8 mouse cellular contexts compared by ENCODE assay signal in the genomic region with DNA sequence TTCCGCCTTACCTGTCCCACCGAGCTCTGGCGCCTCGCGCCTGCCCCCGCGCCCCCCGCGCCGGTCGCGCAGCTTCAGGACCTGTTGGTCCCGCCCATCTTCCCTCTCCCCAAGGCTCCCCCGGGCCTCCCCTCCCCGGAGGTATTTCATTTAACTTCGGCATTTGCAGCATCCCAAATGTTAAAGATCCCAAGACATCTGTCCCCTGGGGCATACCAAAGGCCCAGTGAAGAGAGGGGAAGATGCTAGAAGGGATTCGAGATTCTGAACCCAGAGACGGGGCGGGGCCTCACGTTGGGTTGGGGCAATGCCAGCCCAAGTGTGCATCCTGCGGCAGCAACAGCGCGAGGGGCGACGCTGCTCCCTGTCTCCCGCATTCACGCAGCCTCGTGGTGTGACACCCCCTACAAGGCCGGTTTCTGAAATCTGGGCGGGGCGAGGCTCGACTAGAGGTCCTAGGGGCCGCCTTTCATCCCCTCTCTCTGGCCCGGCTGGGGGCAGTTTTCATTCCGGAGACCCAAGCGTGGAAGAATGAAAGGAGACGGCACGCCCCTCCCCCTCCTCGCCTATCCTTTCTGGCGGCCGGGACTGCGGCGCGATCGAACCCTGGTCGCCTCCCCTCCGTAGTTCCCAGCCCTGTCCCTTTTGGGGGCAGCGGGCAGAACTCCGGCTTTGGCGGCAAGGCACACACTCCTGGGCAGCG. TPM values are rescaled to one million over a fixed set of nuclear protein-coding genes. Genes with fewer than 3 reads are reported as not detected.
DNase-seq lines count a peak whose midpoint lies in the region; ATAC-seq and TF ChIP-seq lines count a peak whose summit lies in the region.

TSS of gene Inava (minus strand) at position 373 of the 703 bp plus-strand sequence.

- H3K27me3 ChIP-seq in intestine, embryonic 14.5 days (replicated peaks; ENCODE audit: control insufficient read depth, insufficient read depth, low read length) = no peaks in the 10 kb centered on the region
- 0 out of 2 replicates have a peak, but pooled peaks cover 3% of the 10 kb centered on the region for H3K27me3 ChIP-seq in liver, adult 2 months (ENCODE audit: control insufficient read depth, insufficient read depth, low read length)

- TF ChIP-seq CTCF in bone marrow macrophage, adult 2 months (IDR thresholded peaks at IDR 0.05; ENCODE audit: low read depth, low read length) = no peak
- TF ChIP-seq CTCF in liver, adult 2 months (IDR thresholded peaks at IDR 0.05; ENCODE audit: low read depth, low read length) = no peak; the same call in 1 of the 2 replicates

- 2% methylated on average over 50 of the region's 51 CpGs for WGBS in intestine, embryonic 14.5 days
- WGBS in liver, adult 2 months = 2% methylated on average over 51 of the region's 51 CpGs

- peak; percentile 65 for ATAC-seq in intestine, embryonic 14.5 days (replicated peaks; ENCODE audit: low FRiP score, low TSS enrichment, low read depth)

- DNase-seq in left cerebral cortex, adult 18-20 months (ENCODE audit: low spot score in 2 of 2) = peak; percentile 17 to 25
- DNase-seq in left cerebral cortex, adult 11 months (ENCODE audit: low spot score) = no peak
- peak; percentile 12 for DNase-seq in fibroblast of lung, adult 2 months (ENCODE audit: low read depth)
- peak; percentile 91 for DNase-seq in intestine, embryonic 14.5 days (ENCODE audit: low spot score)
- peak; percentile 6 for DNase-seq in liver, adult 2 months (ENCODE audit: extremely low read depth, low read depth, low spot score)
- DNase-seq in naive thymus-derived CD4-positive, alpha-beta T cell, adult 2 months (ENCODE audit: low read depth) = peak; percentile 60
- peak; percentile 52 for DNase-seq in thymus, postnatal 25 days

- H3K79me2 ChIP-seq in liver, adult 2 months (ENCODE audit: control insufficient read depth, insufficient read depth, low read length) = no peaks in the 10 kb centered on the region

- peak within 1 kb of the TSS; percentile 77 for H3K4me2 ChIP-seq in intestine, embryonic 14.5 days (ENCODE audit: low read length)

- TF ChIP-seq POLR2A in bone marrow macrophage, adult 2 months (IDR thresholded peaks at IDR 0.05; ENCODE audit: borderline replicate concordance, low read depth, low read length) = no peak
- no peak for TF ChIP-seq POLR2A in liver, adult 2 months (IDR thresholded peaks at IDR 0.05; ENCODE audit: extremely low read depth, insufficient read depth, low read length)

- H3K36me3 ChIP-seq in intestine, embryonic 14.5 days (ENCODE audit: control insufficient read depth, insufficient read depth, low read length) = no peaks in the 10 kb centered on the region
- H3K36me3 ChIP-seq in liver, adult 2 months (ENCODE audit: control insufficient read depth, insufficient read depth, low read length) = no peaks in the 10 kb centered on the region

- H3K4me1 ChIP-seq in bone marrow macrophage, adult 2 months (ENCODE audit: control insufficient read depth, insufficient read depth, low read length) = no peaks in the 10 kb centered on the region
- peaks cover 29% of the 10 kb centered on the region for H3K4me1 ChIP-seq in intestine, embryonic 14.5 days (replicated peaks; ENCODE audit: control insufficient read depth, insufficient read depth, low read length)
- H3K4me1 ChIP-seq in liver, adult 2 months (ENCODE audit: control insufficient read depth, insufficient read depth, low read length) = peaks cover 9% of the 10 kb centered on the region

- H3K9me3 ChIP-seq in intestine, embryonic 14.5 days (ENCODE audit: control insufficient read depth, low read length) = no peaks in the 10 kb centered on the region

- H3K9ac ChIP-seq in intestine, embryonic 14.5 days (ENCODE audit: low read length) = peak within 1 kb of the TSS; percentile 59
- peak within 1 kb of the TSS; percentile 66 for H3K9ac ChIP-seq in liver, adult 2 months (ENCODE audit: low read depth, low read length)

- H3K27ac ChIP-seq in bone marrow macrophage, adult 2 months (ENCODE audit: insufficient read depth, low read depth, low read length) = no peak within 1 kb of the TSS
- peak within 1 kb of the TSS; percentile 79 for H3K27ac ChIP-seq in intestine, embryonic 14.5 days (ENCODE audit: low read depth)
- H3K27ac ChIP-seq in liver, adult 2 months (replicated peaks; ENCODE audit: insufficient read depth, low read depth, low read length) = no peak within 1 kb of the TSS

- peak within 1 kb of the TSS; percentile 59 for H3K4me3 ChIP-seq in bone marrow macrophage, adult 2 months (ENCODE audit: insufficient read depth, low read length)
- peak within 1 kb of the TSS; percentile 62 for H3K4me3 ChIP-seq in intestine, embryonic 14.5 days (ENCODE audit: low read depth, low read length)
- H3K4me3 ChIP-seq in liver, adult 2 months (ENCODE audit: insufficient read depth, low read depth, low read length) = peak within 1 kb of the TSS; percentile 55; the same call in 1 of the 2 replicates

RNA-seq across cellular contexts. Expression of gene Inava, which starts in this region (rescaled TPM):
- 1 to 10 TPM; 1.6 to 2.3 TPM for total RNA-seq in left cerebral cortex, adult 18-20 months (2021)
- polyA plus RNA-seq in bone marrow macrophage, adult 2 months (2012; ENCODE audit: insufficient read depth, insufficient read length, missing spikeins) = not detected in 2 replicates
- 30.9 and 32.5 TPM in 2 replicates for polyA plus RNA-seq in intestine, embryonic 14.5 days (2014; fragmentation: Nextera tagmentation; extraction: Ambion mirVana)
- 0.07 TPM in 1 of 2 replicates, not detected in the other for total RNA-seq in liver, adult 2 months (2014; rRNA removed)
- 0.07 and 0.10 TPM in 2 replicates for polyA plus RNA-seq in liver, adult 2 months (2012; rRNA removed)

Comparison
In these comparisons a context has a peak if more than half of its experiments do, and no peak if none do; other contexts are left out.
1. RNA of gene Inava (polyA plus RNA-seq): 30.9 to 32.5 TPM in intestine, embryonic 14.5 days; 0.07 to 0.10 TPM in liver, adult 2 months and not detected in bone marrow macrophage, adult 2 months; every median in the first group is over 10 times any median in the second.
2. Peak in DNase-seq, H3K4me3 ChIP-seq and H3K9ac ChIP-seq in liver, adult 2 months; RNA of the gene not detected or under 1 TPM.
3. Peak in every context shown above with its lines, with median percentiles within 50 percentile points of each other: H3K4me3 ChIP-seq.